16 mouse cellular contexts compared by ENCODE assay signal in genomic region chr6:67144946-67145716, GRCm38 (mm10).
A peak's percentile ranks its signal among the peaks of the same experiment; 100 is the strongest.
DNase-seq lines count a peak whose midpoint lies in the region; ATAC-seq and TF ChIP-seq lines count a peak whose summit lies in the region.
"Had no signal": no experiment of that assay in that cellular context is flagged by ENCODE, and none has a peak within 500 bp of the region (broad histone marks: within the 10 kb centered on the region; RNA-seq: fewer than 3 reads in every experiment).

No protein-coding gene starts in this region.

- TF ChIP-seq CTCF in ES-Bruce4 (IDR thresholded peaks at IDR 0.05; ENCODE audit: low read depth, low read length) = no peak

- TF ChIP-seq EP300 in ES-Bruce4 (IDR thresholded peaks at IDR 0.05; ENCODE audit: insufficient read depth, low read depth, low read length) = peak; percentile 70; the same call in 1 of the 2 replicates

- H3K9ac ChIP-seq in ES-Bruce4 (ENCODE audit: low read depth, poor library complexity, severe bottlenecking) = peak overlapping the region; percentile 40; the same call in 1 of the 2 replicates
- H3K9ac ChIP-seq: forebrain, embryonic 13.5 days; hindbrain, embryonic 14.5 days; limb, embryonic 15.5 days had no signal

- no peaks in the 10 kb centered on the region for H3K9me3 ChIP-seq in heart, embryonic 10.5 days
- no peaks in the 10 kb centered on the region for H3K9me3 ChIP-seq in ES-Bruce4 (replicated peaks; ENCODE audit: control insufficient read depth, insufficient read depth, low read length, poor library complexity, severe bottlenecking)
- H3K9me3 ChIP-seq: forebrain, embryonic 13.5 days; limb, embryonic 15.5 days had no signal

- no peak overlapping the region for H3K4me3 ChIP-seq in heart, embryonic 10.5 days
- no peak overlapping the region for H3K4me3 ChIP-seq in ES-Bruce4 (ENCODE audit: low read depth, low read length)
- H3K4me3 ChIP-seq: forebrain, embryonic 13.5 days; limb, embryonic 15.5 days had no signal

- TF ChIP-seq POLR2A in ES-Bruce4 (IDR thresholded peaks at IDR 0.05; ENCODE audit: insufficient read depth, low read length) = no peak

- WGBS in heart, embryonic 10.5 days = 47% methylated on average over 13 of the region's 13 CpGs

- no peaks in the 10 kb centered on the region for H3K36me3 ChIP-seq in heart, embryonic 10.5 days
- H3K36me3 ChIP-seq in ES-Bruce4 (ENCODE audit: control insufficient read depth, insufficient read depth, low read length, poor library complexity, severe bottlenecking) = no peaks in the 10 kb centered on the region
- H3K36me3 ChIP-seq: limb, embryonic 15.5 days had no signal

- H3K27me3 ChIP-seq in heart, embryonic 10.5 days (ENCODE audit: insufficient read depth, poor library complexity, severe bottlenecking) = peaks cover 51% of the 10 kb centered on the region
- no peaks in the 10 kb centered on the region for H3K27me3 ChIP-seq in ES-Bruce4 (ENCODE audit: control insufficient read depth, insufficient read depth, low read length, poor library complexity, severe bottlenecking)
- H3K27me3 ChIP-seq: forebrain, embryonic 13.5 days; limb, embryonic 15.5 days; Patski had no signal

- peaks cover 22% of the 10 kb centered on the region for H3K4me1 ChIP-seq in heart, embryonic 10.5 days
- peaks cover 6% of the 10 kb centered on the region for H3K4me1 ChIP-seq in ES-Bruce4 (ENCODE audit: control insufficient read depth, insufficient read depth, low read length)
- H3K4me1 ChIP-seq: forebrain, embryonic 13.5 days; limb, embryonic 15.5 days had no signal

- ATAC-seq in monocyte, adult 5-6 weeks (replicated peaks; ENCODE audit: insufficient number of reproducible peaks, low FRiP score, low TSS enrichment, poor library complexity, severe bottlenecking) = no peak
- ATAC-seq: forebrain, embryonic 13.5 days; midbrain, embryonic 16.5 days; Patski had no signal

- DNase-seq in heart, embryonic 10.5 days (ENCODE audit: low spot score) = peak; percentile 62
- DNase-seq in heart, adult 9 months (ENCODE audit: low spot score in 2 of 2) = no peak
- peak; percentile 79 to 82 for DNase-seq in lung, adult 18-20 months
- peak; percentile 82 for DNase-seq in lung, postnatal 36 days
- no peak for DNase-seq in urinary bladder, postnatal 10 days (ENCODE audit: low spot score)
- no peak for DNase-seq in layer of hippocampus, adult 11-12 months (ENCODE audit: low spot score)
- DNase-seq: heart, postnatal 14 days; kidney, adult 2 months; thymus, adult 2 months had no signal

- no peak overlapping the region for H3K27ac ChIP-seq in heart, embryonic 10.5 days
- peak overlapping the region; percentile 98 for H3K27ac ChIP-seq in ES-Bruce4 (ENCODE audit: insufficient read depth, low read length)
- H3K27ac ChIP-seq: forebrain, embryonic 13.5 days; hindbrain, embryonic 14.5 days; limb, embryonic 15.5 days had no signal

Comparison
In these comparisons a context has a peak if more than half of its experiments do, and no peak if none do; other contexts are left out.
1. DNase-seq: peak in heart, embryonic 10.5 days (single experiment), lung, adult 18-20 months (2 of 2) and lung, postnatal 36 days (single experiment); none in heart, adult 9 months (0 of 2), urinary bladder, postnatal 10 days (single experiment) and layer of hippocampus, adult 11-12 months (single experiment).